Mouse (Mus musculus) CH12.LX (cell line): ENCODE measurements at regions not wholly inside any gene's neighbourhood (a gene's known extent, or its start where the extent isn't known, plus 50 kb on each side); places are given as distances from the start of the nearest gene placed in this dataset.

Experiments
- DNase-seq: peaks from one replicate; pipeline ENCODE4 v3.0.0-alpha.2; 2013; ENCODE audit errors: extremely low read depth
- H3K27ac ChIP-seq: 2 replicates; pipeline ENCODE4 v1.5.1; 2012; ENCODE audit warnings: low read depth, mild to moderate bottlenecking, control low read depth, moderate library complexity; ENCODE audit not compliant: insufficient read depth
- H3K27me3 ChIP-seq: replicated peaks from 2 replicates; pipeline ENCODE3; 2012; ENCODE audit warnings: inconsistent platforms
- H3K36me3 ChIP-seq, 2 experiments: replicated peaks in 1 of 2; 2 replicates each; pipeline versions ENCODE3 to v1.6.1; 2012; ENCODE audit warnings: inconsistent platforms in 1 of 2, low read length in 1 of 2, mild to moderate bottlenecking in 1 of 2, mixed read lengths in 1 of 2, moderate library complexity in 1 of 2; ENCODE audit not compliant: control insufficient read depth in 1 of 2, insufficient read depth in 1 of 2
- H3K4me1 ChIP-seq, 2 experiments: 2 replicates each; pipeline ENCODE4 v1.6.1; 2012; ENCODE audit warnings: inconsistent platforms in 1 of 2, moderate library complexity in 1 of 2; ENCODE audit not compliant: insufficient read depth in 2 of 2, control insufficient read depth in 1 of 2
- H3K4me2 ChIP-seq: 2 replicates; pipeline ENCODE4 v1.6.1; 2012; ENCODE audit warnings: low read depth, mild to moderate bottlenecking, control low read depth; ENCODE audit not compliant: poor library complexity, insufficient read depth, severe bottlenecking
- H3K4me3 ChIP-seq, 3 experiments: fragments of 150-350 bp in 1 of 3; sonication (generic) in 1 of 3; replicated peaks in 1 of 3; 2 replicates each; pipeline versions ENCODE3 to v1.5.1; 2011 to 2012; ENCODE audit warnings: low read depth in 2 of 3, low read length in 2 of 3, mild to moderate bottlenecking in 2 of 3, moderate library complexity in 2 of 3, control low read depth in 1 of 3, improper control_type of control experiment in 1 of 3, inconsistent platforms in 1 of 3, mixed read lengths in 1 of 3; ENCODE audit not compliant: poor library complexity in 1 of 3
- H3K79me2 ChIP-seq: replicated peaks from 2 replicates; pipeline ENCODE4 v1.6.1; 2012; ENCODE audit warnings: mild to moderate bottlenecking, moderate library complexity; ENCODE audit not compliant: control insufficient read depth, poor library complexity, insufficient read depth, severe bottlenecking; ENCODE audit errors: extremely low read depth
- H3K9ac ChIP-seq: 2 replicates; pipeline ENCODE4 v1.6.1; 2012; ENCODE audit warnings: low read depth, mild to moderate bottlenecking, control low read depth, moderate library complexity; ENCODE audit not compliant: insufficient read depth
- H3K9me3 ChIP-seq: replicated peaks from 2 replicates; pipeline ENCODE3; 2012; ENCODE audit warnings: low read length, inconsistent platforms, mixed read lengths
- BHLHE40 ChIP-seq: IDR thresholded peaks from 2 replicates; pipeline ENCODE4 v1.6.1; 2011; ENCODE audit warnings: mild to moderate bottlenecking, low read depth, low read length, improper control_type of control experiment
- CHD1 ChIP-seq: IDR thresholded peaks from 2 replicates; pipeline ENCODE4 v1.6.1; 2012; ENCODE audit warnings: low read depth, low read length, improper control_type of control experiment, inconsistent platforms
- CHD2 ChIP-seq: IDR thresholded peaks from 2 replicates; pipeline ENCODE4 v1.6.1; 2011; ENCODE audit warnings: low read length, improper control_type of control experiment
- ELF1 ChIP-seq: IDR thresholded peaks from 2 replicates; pipeline ENCODE4 v1.6.1; 2014; ENCODE audit warnings: low read depth, mild to moderate bottlenecking, inconsistent platforms, low read length, improper control_type of control experiment
- ETS1 ChIP-seq: conservative IDR thresholded peaks from 2 replicates; pipeline ENCODE4 v1.6.1; 2012; ENCODE audit warnings: low read depth, mild to moderate bottlenecking, inconsistent platforms, low read length, improper control_type of control experiment, moderate library complexity
- HCFC1 ChIP-seq: IDR thresholded peaks from 2 replicates; pipeline ENCODE4 v1.6.1; 2012; ENCODE audit warnings: low read depth, mild to moderate bottlenecking, inconsistent platforms, low read length, improper control_type of control experiment
- JUN ChIP-seq: IDR thresholded peaks from 2 replicates; pipeline ENCODE4 v1.6.1; 2011; ENCODE audit warnings: low read depth, mild to moderate bottlenecking, low read length, improper control_type of control experiment, moderate library complexity; ENCODE audit not compliant: insufficient read depth
- JUND ChIP-seq: conservative IDR thresholded peaks from 2 replicates; pipeline ENCODE4 v1.6.1; 2011; ENCODE audit warnings: low read depth, low read length, improper control_type of control experiment
- KAT2A ChIP-seq: IDR thresholded peaks from 2 replicates; pipeline ENCODE4 v1.6.1; 2012; ENCODE audit warnings: low read length, improper control_type of control experiment, inconsistent platforms; ENCODE audit not compliant: insufficient replicate concordance
- MAX ChIP-seq: IDR thresholded peaks from 2 replicates; pipeline ENCODE4 v1.6.1; 2011; ENCODE audit warnings: low read length, improper control_type of control experiment
- MEF2A ChIP-seq: IDR thresholded peaks from 2 replicates; pipeline ENCODE4 v1.6.1; 2014; ENCODE audit warnings: low read depth, mild to moderate bottlenecking, inconsistent platforms, low read length, improper control_type of control experiment, borderline replicate concordance
- MXI1 ChIP-seq: IDR thresholded peaks from 2 replicates; pipeline ENCODE4 v1.6.1; 2011; ENCODE audit warnings: mild to moderate bottlenecking, low read depth, low read length, improper control_type of control experiment
- MYC ChIP-seq: IDR thresholded peaks from 2 replicates; pipeline ENCODE4 v1.6.1; 2011; ENCODE audit warnings: low read depth, mild to moderate bottlenecking, improper control_type of control experiment, low read length
- NELFE ChIP-seq: IDR thresholded peaks from 2 replicates; pipeline ENCODE4 v1.6.1; 2011; ENCODE audit warnings: low read depth, low read length, improper control_type of control experiment
- NRF1 ChIP-seq: IDR thresholded peaks from 2 replicates; pipeline ENCODE4 v1.6.1; 2014; ENCODE audit warnings: low read depth, mild to moderate bottlenecking, inconsistent platforms, low read length, improper control_type of control experiment, moderate library complexity
- POLR2A ChIP-seq: IDR thresholded peaks from 2 replicates; pipeline ENCODE4 v1.6.1; 2011; ENCODE audit warnings: low read depth, mild to moderate bottlenecking, improper control_type of control experiment, low read length
- SIN3A ChIP-seq: IDR thresholded peaks from 2 replicates; pipeline ENCODE4 v1.6.1; 2012; ENCODE audit warnings: low read length, improper control_type of control experiment, inconsistent platforms
- SMC3 ChIP-seq: IDR thresholded peaks from 2 replicates; pipeline ENCODE4 v1.6.1; 2011; ENCODE audit warnings: low read depth, low read length, improper control_type of control experiment
- TBP ChIP-seq: conservative IDR thresholded peaks from 2 replicates; pipeline ENCODE4 v1.6.1; 2011; ENCODE audit warnings: low read depth, low read length, improper control_type of control experiment
- ZKSCAN1 ChIP-seq: IDR thresholded peaks from 2 replicates; pipeline ENCODE4 v1.6.1; 2012; ENCODE audit warnings: low read depth, inconsistent platforms, low read length, improper control_type of control experiment, borderline replicate concordance
- ZMIZ1 ChIP-seq: IDR thresholded peaks from 2 replicates; pipeline ENCODE4 v1.6.1; 2012; ENCODE audit warnings: low read depth, mild to moderate bottlenecking, inconsistent platforms, low read length, improper control_type of control experiment
- dilution Hi-C: fragments of 300-500 bp; cut with MboI; formaldehyde crosslinking; loops from 2 replicates; pipeline ENCODE4 v1.14.3; 2020; ENCODE audit warnings: low sequenced_read_pairs; ENCODE audit not compliant: extremely low pct_unique_long_range_greater_than_20kb, extremely low pct_ligation_motif_present
- in situ Hi-C: fragments of 300-500 bp; cut with MboI; formaldehyde crosslinking; loops from 3 replicates; pipeline ENCODE4 v1.14.3; 2019; ENCODE audit warnings: low sequenced_read_pairs, low pct_ligation_motif_present, low pct_unique_long_range_greater_than_20kb, mixed read lengths

GRCm38 (mm10) chr9:94370976-94371375 is 166.9 kb downstream of the 1190002N15Rik start (continued):
- no peak for TF ChIP-seq JUN

- Histone ChIP-seq H3K9ac (no peak overlapping the region), H3K27ac (no peak overlapping the region), H3K79me2 (no peaks in the 10 kb centered on the region), H3K4me2 (no peak overlapping the region), H3K4me3 (no peak overlapping the region), H3K4me1 (no peaks in the 10 kb centered on the region), H3K36me3 (no peaks in the 10 kb centered on the region), H3K27me3 (no peaks in the 10 kb centered on the region), H3K9me3 (peaks cover 35% of the 10 kb centered on the region)
- no peak for TF ChIP-seq SIN3A
- no peak for TF ChIP-seq NRF1
- TF ChIP-seq ETS1, result no peak
- no peak for TF ChIP-seq MEF2A
- no peak for TF ChIP-seq HCFC1
- no peak for TF ChIP-seq NELFE
- no peak for TF ChIP-seq KAT2A
- no peak for TF ChIP-seq CHD1
- TF ChIP-seq CHD2, result no peak
- DNase-seq, result no peak
- in situ Hi-C loops, result no loop called here
- dilution Hi-C loops, result no loop called here
Measured at GRCm38 (mm10) chr9:94368231-94368936, 169.5 kb downstream of the 1190002N15Rik start.

- H3K27ac ChIP-seq, result no peak overlapping the region
- no peak overlapping the region for H3K9ac ChIP-seq
- H3K79me2 ChIP-seq, result no peaks in the 10 kb centered on the region
- dilution Hi-C loops (no loop called here), in situ Hi-C loops (no loop called here)
- TF ChIP-seq ZMIZ1, result no peak
- TF ChIP-seq MXI1, result no peak
- no peak for TF ChIP-seq SIN3A
- TF ChIP-seq JUND, result no peak
- TF ChIP-seq SMC3, result no peak
- no peak for TF ChIP-seq ETS1
- no peak for TF ChIP-seq ZKSCAN1
- no peak for TF ChIP-seq MEF2A
- TF ChIP-seq BHLHE40, result no peak
- no peak for TF ChIP-seq NELFE
- no peak for TF ChIP-seq TBP
- no peak for TF ChIP-seq MAX
- no peak for TF ChIP-seq POLR2A
- no peak for TF ChIP-seq ELF1
- no peak for TF ChIP-seq MYC
- no peaks in the 10 kb centered on the region for H3K27me3 ChIP-seq
- H3K36me3 ChIP-seq, result no peaks in the 10 kb centered on the region
- no peak for DNase-seq
- no peak overlapping the region for H3K4me2 ChIP-seq
- peaks cover 59% of the 10 kb centered on the region for H3K9me3 ChIP-seq
- H3K4me3 ChIP-seq, result no peak overlapping the region
- H3K4me1 ChIP-seq, result no peaks in the 10 kb centered on the region
Measured at GRCm38 (mm10) chr9:94361877-94362697, 175.8 kb downstream of the 1190002N15Rik start.
